Mouse (Mus musculus) lung, embryonic 16.5 days (tissue): Measurements from ENCODE around the gene H2-DMa. TPM values are rescaled to one million over a fixed set of nuclear protein-coding genes. Genes with fewer than 3 reads are reported as not detected.

Experiments used
- ATAC-seq: fragments of 200-750 bp; cut with Nextera tagmentation; 2 replicates; pipeline ENCODE4 v1.8.0; 2017; ENCODE audit warnings: low read depth, mild to moderate bottlenecking, moderate library complexity
- H3K27ac ChIP-seq: fragments of 300-500 bp; sonication (generic); 2 replicates; pipeline ENCODE4 v1.5.1; 2014; ENCODE audit warnings: mild to moderate bottlenecking, control low read depth, low read length
- H3K27me3 ChIP-seq: fragments of 300-500 bp; sonication (generic); 2 replicates; pipeline ENCODE4 v1.6.1; 2014; ENCODE audit warnings: low read depth, low read length, mixed read lengths; ENCODE audit not compliant: control insufficient read depth, insufficient read depth
- H3K36me3 ChIP-seq: fragments of 300-500 bp; sonication (generic); 2 replicates; pipeline ENCODE4 v1.6.1; 2014; ENCODE audit warnings: low read length; ENCODE audit not compliant: control insufficient read depth, insufficient read depth
- H3K4me1 ChIP-seq: fragments of 300-500 bp; sonication (generic); replicated peaks from 2 replicates; pipeline ENCODE4 v1.6.1; 2014; ENCODE audit warnings: low read length, mixed read lengths; ENCODE audit not compliant: control insufficient read depth, insufficient read depth
- H3K4me2 ChIP-seq: fragments of 300-500 bp; sonication (generic); 2 replicates; pipeline ENCODE4 v1.6.1; 2014; ENCODE audit warnings: low read depth, low read length, control low read depth
- H3K4me3 ChIP-seq: fragments of 300-500 bp; sonication (generic); 2 replicates; pipeline ENCODE4 v1.5.1; 2014; ENCODE audit warnings: mild to moderate bottlenecking, low read length, control low read depth
- H3K9ac ChIP-seq: fragments of 300-500 bp; sonication (generic); 2 replicates; pipeline ENCODE4 v1.6.1; 2014; ENCODE audit warnings: low read length, control low read depth
- H3K9me3 ChIP-seq: fragments of 300-500 bp; sonication (generic); 2 replicates; pipeline ENCODE4 v1.6.1; 2016; ENCODE audit warnings: low read length; ENCODE audit not compliant: control insufficient read depth
- WGBS: fragments of 180-500 bp; shearing (Covaris S2); extraction: QIAGEN DNeasy Blood & Tissue Kit; methylation state at CpG from one replicate; pipeline ENCODE4 v1.1.7; 2014; 5-methylcytosine and 5-hydroxymethylcytosine counted together
- polyA plus RNA-seq: library from polyadenylated mRNA; unstranded; fragments of >200 nt; fragmentation: Nextera tagmentation; extraction: Ambion mirVana; gene quantifications from 2 replicates; pipeline ENCODE4 v1.2.1, GENCODE M21; 2015

H2-DMa gene
- polyA plus RNA-seq, 1 experiment from 2014 or later, result 11.8 TPM

- peak; percentile 71 for ATAC-seq
- 47% methylated on average over 4 of the region's 4 CpGs for WGBS
- H3K27ac ChIP-seq, result no peak within 1 kb of the TSS
- H3K4me1 ChIP-seq, result no peaks in the 10 kb centered on the region
- H3K4me3 ChIP-seq, result no peak within 1 kb of the TSS
- H3K27me3 ChIP-seq, result no peaks in the 10 kb centered on the region
- no peaks in the 10 kb centered on the region for H3K36me3 ChIP-seq
- no peaks in the 10 kb centered on the region for H3K9me3 ChIP-seq
- 0 out of 2 replicates have a peak within 1 kb of the TSS, but pooled peaks have one; percentile 18 for H3K4me2 ChIP-seq
- H3K9ac ChIP-seq, result no peak within 1 kb of the TSS
Measured at GRCm38 (mm10) chr17:34152923-34153322, 33.6 kb downstream of the H2-DMa start, which contains the start of gene H2-DMb1. TSS of gene H2-DMb1 (plus strand) at chr17:34153072.

DNA sequence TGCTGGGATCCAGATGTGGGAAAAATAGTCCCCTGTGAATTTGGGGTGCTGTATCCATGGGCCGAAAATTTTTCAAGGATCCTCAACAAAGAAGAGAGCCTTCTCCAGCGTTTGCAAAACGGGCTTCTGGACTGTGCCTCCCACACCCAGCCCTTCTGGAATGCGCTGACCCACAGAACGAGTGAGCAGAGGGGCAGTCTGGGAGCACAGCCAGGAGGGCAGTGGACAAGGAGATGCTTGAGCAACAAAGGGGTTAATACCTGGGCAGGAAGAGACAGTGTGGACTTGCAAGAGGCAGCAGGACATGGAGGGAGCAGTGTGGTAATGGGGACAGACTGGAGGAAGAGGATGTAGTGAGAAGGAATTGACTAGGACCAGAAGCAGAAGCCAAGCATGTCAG is 36.2 kb downstream of the H2-DMa start:
- Histone ChIP-seq H3K36me3 (no peaks in the 10 kb centered on the region), H3K27ac (no peak overlapping the region), H3K4me3 (no peak overlapping the region), H3K27me3 (no peaks in the 10 kb centered on the region), H3K4me2 (no peak overlapping the region), H3K9me3 (no peaks in the 10 kb centered on the region), H3K4me1 (no peaks in the 10 kb centered on the region), H3K9ac (no peak overlapping the region)
- ATAC-seq, result no peak
- 28% methylated on average over 5 of the region's 5 CpGs for WGBS

DNA sequence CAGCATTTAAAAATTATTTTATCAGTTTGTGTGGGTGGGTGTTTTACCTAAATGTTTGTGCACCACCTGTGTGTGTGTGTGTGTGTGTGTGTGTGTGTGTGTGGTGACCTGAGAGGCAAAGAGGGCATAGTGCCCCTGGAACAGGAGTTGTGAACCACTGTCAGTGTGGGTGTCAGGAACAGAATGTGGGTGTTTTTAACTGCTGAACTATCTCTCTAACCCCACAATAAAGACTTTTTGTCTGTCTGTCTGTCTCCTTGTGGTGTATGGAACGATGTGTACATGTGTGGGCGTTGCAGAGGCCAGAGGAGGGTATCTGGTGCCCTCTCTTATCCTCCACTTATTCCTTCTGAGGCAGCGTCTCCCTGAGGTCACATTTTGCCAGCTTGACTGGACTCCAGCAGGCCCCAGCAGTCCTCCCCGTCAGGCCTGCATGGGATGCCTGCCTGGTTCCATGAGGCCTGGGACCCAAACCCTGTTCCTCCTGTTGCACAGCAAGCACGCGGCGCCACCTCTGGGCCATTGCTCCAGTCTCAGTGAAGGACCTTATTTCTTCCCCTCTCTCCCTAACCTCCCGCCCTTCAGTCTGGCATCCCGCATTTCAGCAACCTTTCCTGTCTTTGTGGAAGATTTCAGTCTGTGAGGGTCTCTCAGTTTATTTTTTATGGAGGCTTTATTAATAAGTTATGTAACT is 45.0 kb downstream of the H2-DMa start:
- no peak for ATAC-seq
- H3K27me3 ChIP-seq, result no peaks in the 10 kb centered on the region; the same call in 1 of the 2 replicates
- H3K9me3 ChIP-seq, result 0 out of 2 replicates have a peak, but pooled peaks cover 2% of the 10 kb centered on the region
- no peaks in the 10 kb centered on the region for H3K4me1 ChIP-seq
- WGBS, result 35% methylated on average over 9 of the region's 9 CpGs
- no peak overlapping the region for H3K4me3 ChIP-seq
- H3K27ac ChIP-seq, result no peak overlapping the region
- H3K9ac ChIP-seq, result no peak overlapping the region
- H3K4me2 ChIP-seq, result no peak overlapping the region
- no peaks in the 10 kb centered on the region for H3K36me3 ChIP-seq

GRCm38 (mm10) chr17:34165033-34165730 is 45.8 kb downstream of the H2-DMa start:
- no peak overlapping the region for H3K27ac ChIP-seq
- H3K27me3 ChIP-seq, result no peaks in the 10 kb centered on the region; the same call in none of the 2 replicates
- no peak overlapping the region for H3K4me3 ChIP-seq
- WGBS, result 72% methylated on average over 6 of the region's 6 CpGs
- H3K36me3 ChIP-seq, result no peaks in the 10 kb centered on the region
- no peak overlapping the region for H3K9ac ChIP-seq
- H3K4me1 ChIP-seq, result no peaks in the 10 kb centered on the region
- H3K9me3 ChIP-seq, result 0 out of 2 replicates have a peak, but pooled peaks cover 2% of the 10 kb centered on the region
- H3K4me2 ChIP-seq, result no peak overlapping the region
- no peak for ATAC-seq

- Histone ChIP-seq H3K27ac (no peak overlapping the region), H3K36me3 (no peaks in the 10 kb centered on the region), H3K4me2 (no peak overlapping the region), H3K9me3 (peaks cover 8% of the 10 kb centered on the region), H3K27me3 (no peaks in the 10 kb centered on the region; the same call in none of the 2 replicates), H3K4me3 (no peak overlapping the region), H3K9ac (no peak overlapping the region), H3K4me1 (no peaks in the 10 kb centered on the region)
- ATAC-seq, result no peak
- 0% methylated on average over 2 of the region's 2 CpGs for WGBS
Measured at GRCm38 (mm10) chr17:34169279-34169678, 49.9 kb downstream of the H2-DMa start.

DNA sequence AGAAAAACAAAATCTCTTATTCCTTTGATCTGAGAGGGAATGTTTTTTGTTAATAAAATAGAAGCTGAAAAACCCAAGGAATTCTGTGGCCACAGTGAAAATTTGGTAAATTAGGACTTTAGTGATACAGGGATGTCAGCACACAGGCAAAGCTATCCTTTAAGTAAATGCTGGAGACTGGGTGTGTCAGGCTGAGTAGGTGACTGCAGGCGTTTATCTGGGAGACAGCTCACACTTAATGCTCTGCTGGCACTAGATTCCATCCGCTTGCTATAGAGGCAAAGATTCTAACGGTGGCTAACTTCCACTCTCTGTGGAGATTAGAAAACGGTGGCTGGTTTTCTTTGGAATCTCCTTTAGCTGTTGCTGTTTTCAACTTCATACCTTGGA is 51.1 kb downstream of the H2-DMa start:
- H3K4me1 ChIP-seq, result no peaks in the 10 kb centered on the region
- no peak for ATAC-seq
- H3K4me2 ChIP-seq, result no peak overlapping the region
- 16% methylated on average over 4 of the region's 4 CpGs for WGBS
- H3K27me3 ChIP-seq, result no peaks in the 10 kb centered on the region; the same call in none of the 2 replicates
- peaks cover 7% of the 10 kb centered on the region for H3K9me3 ChIP-seq
- H3K4me3 ChIP-seq, result no peak overlapping the region
- H3K27ac ChIP-seq, result no peak overlapping the region
- H3K9ac ChIP-seq, result no peak overlapping the region
- H3K36me3 ChIP-seq, result no peaks in the 10 kb centered on the region

- no peaks in the 10 kb centered on the region for H3K4me1 ChIP-seq
- no peak overlapping the region for H3K4me3 ChIP-seq
- WGBS, result 34% methylated on average over 13 of the region's 13 CpGs
- 0 out of 2 replicates have a peak overlapping the region, but pooled peaks have one; percentile 9 for H3K4me2 ChIP-seq
- no peak overlapping the region for H3K9ac ChIP-seq
- H3K9me3 ChIP-seq, result peaks cover 5% of the 10 kb centered on the region
- no peaks in the 10 kb centered on the region; the same call in none of the 2 replicates for H3K27me3 ChIP-seq
- ATAC-seq, result peak; percentile 68
- no peak overlapping the region for H3K27ac ChIP-seq
- H3K36me3 ChIP-seq, result no peaks in the 10 kb centered on the region
Measured at GRCm38 (mm10) chr17:34170877-34171498, 51.6 kb downstream of the H2-DMa start.

DNA sequence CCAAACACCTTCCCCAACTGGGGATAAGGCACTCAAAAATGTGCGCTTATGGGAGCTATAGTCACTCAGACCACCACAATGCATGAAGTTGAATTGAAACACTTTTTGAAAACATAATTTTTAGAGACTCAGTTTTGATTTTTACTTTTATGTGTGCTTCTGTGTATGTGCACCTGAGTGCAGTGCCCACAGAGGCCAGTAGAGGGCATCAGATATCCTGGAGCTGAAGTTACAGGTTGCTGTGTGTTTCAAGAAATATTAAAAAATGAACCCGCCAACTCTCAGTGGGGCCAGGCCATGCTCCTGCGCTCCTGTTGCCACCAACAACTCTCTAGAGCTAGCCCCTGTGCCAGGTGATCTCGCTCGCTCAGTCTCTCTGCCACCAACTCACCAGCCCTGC is 53.2 kb downstream of the H2-DMa start:
- Histone ChIP-seq H3K27ac (no peak overlapping the region), H3K9ac (no peak overlapping the region), H3K9me3 (peaks cover 11% of the 10 kb centered on the region), H3K27me3 (no peaks in the 10 kb centered on the region; the same call in none of the 2 replicates), H3K36me3 (no peaks in the 10 kb centered on the region), H3K4me1 (no peaks in the 10 kb centered on the region), H3K4me3 (no peak overlapping the region), H3K4me2 (no peak overlapping the region)
- no peak for ATAC-seq
- 94% methylated on average over 5 of the region's 5 CpGs for WGBS

GRCm38 (mm10) chr17:34174075-34174474 is 54.7 kb downstream of the H2-DMa start:
- 52% methylated on average over 1 of the region's 1 CpGs for WGBS
- no peak for ATAC-seq

More at GRCm38 (mm10) chr17:34174075-34174474, 54.7 kb downstream of the H2-DMa start:
- no peak overlapping the region for H3K27ac ChIP-seq
- no peaks in the 10 kb centered on the region; the same call in none of the 2 replicates for H3K27me3 ChIP-seq
- no peak overlapping the region for H3K4me2 ChIP-seq
- no peak overlapping the region for H3K4me3 ChIP-seq
- no peaks in the 10 kb centered on the region for H3K36me3 ChIP-seq
- no peaks in the 10 kb centered on the region for H3K4me1 ChIP-seq
- H3K9me3 ChIP-seq, result peaks cover 11% of the 10 kb centered on the region
- no peak overlapping the region for H3K9ac ChIP-seq
